Mouse (Mus musculus): ENCODE measurements around the gene Slc12a6.

DNA sequence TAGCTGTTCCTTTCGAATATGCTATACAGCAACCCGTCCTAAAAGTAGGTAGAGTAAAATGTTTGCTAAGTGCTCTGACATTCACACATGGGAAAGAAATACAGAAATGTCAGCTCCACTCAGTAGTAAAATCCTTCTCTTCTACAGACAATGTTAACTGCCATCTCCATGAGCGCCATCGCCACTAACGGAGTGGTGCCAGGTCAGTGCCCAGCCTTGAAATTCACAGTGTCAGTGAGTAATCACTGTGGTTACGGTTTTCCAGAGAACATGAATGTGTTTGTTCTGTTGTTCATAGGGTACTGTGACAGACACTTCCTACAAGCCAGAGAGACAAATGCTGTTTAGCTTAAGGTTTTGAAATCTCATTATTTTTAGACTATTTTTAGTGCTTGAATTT lies 71.6 kb downstream of the Slc12a6 start:
- TF ChIP-seq MAFK (IDR thresholded peaks at IDR 0.05; ENCODE audit: insufficient read depth, low read depth, low read length) (no peak), ZNF384 (IDR thresholded peaks at IDR 0.05; ENCODE audit: low read depth, low read length) (no peak), HCFC1 (IDR thresholded peaks at IDR 0.05; ENCODE audit: borderline replicate concordance, insufficient read depth, low read length) (no peak), CHD2 (IDR thresholded peaks at IDR 0.05; ENCODE audit: low read depth, low read length) (no peak), ZC3H11A (IDR thresholded peaks at IDR 0.05; ENCODE audit: borderline replicate concordance, low read depth, low read length) (no peak)

All from ES-E14 (cell line).